Comparison of ENCODE assay signal across 20 mouse cellular contexts in the genomic region with DNA sequence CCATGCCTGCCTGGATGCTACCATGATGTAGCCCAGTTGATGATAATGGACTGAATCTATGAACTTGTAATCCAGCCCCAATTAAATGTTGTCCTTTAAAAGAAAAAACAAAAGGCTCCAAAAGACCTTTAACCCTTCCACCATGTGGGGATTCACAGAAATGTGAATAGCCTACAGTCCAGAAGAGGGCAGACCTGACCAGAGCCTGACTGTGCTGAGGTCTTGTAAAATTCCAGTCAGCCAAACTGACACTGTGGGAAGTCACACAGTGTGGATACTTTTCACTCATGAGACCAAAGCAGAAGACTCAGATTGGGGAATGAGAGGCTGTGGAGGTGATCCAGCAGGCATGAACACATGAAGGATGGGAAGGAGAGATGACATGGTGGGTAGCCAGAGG. TPM values are rescaled to one million over a fixed set of nuclear protein-coding genes. Genes with fewer than 3 reads are reported as not detected.
DNase-seq lines count a peak whose midpoint lies in the region; ATAC-seq and TF ChIP-seq lines count a peak whose summit lies in the region.
"Had no signal": no experiment of that assay in that cellular context is flagged by ENCODE, and none has a peak within 500 bp of the region (broad histone marks: within the 10 kb centered on the region; RNA-seq: fewer than 3 reads in every experiment).

No protein-coding gene starts in this region.

- H3K4me3 ChIP-seq in kidney, postnatal 0 days (replicated peaks; ENCODE audit: low read depth, low read length) = no peak overlapping the region
- H3K4me3 ChIP-seq in heart, embryonic 12.5 days = no peak overlapping the region
- H3K4me3 ChIP-seq: embryonic facial prominence, embryonic 13.5 days; hindbrain, embryonic 13.5 days; neural tube, embryonic 15.5 days had no signal

- no peaks in the 10 kb centered on the region for H3K27me3 ChIP-seq in kidney, postnatal 0 days (ENCODE audit: insufficient read depth, low read length)
- no peaks in the 10 kb centered on the region for H3K27me3 ChIP-seq in heart, embryonic 12.5 days (replicated peaks)
- H3K27me3 ChIP-seq: neural tube, embryonic 15.5 days had no signal

- peak; percentile 27 for DNase-seq in cerebellum, adult 8-10 months
- DNase-seq in cerebellum, postnatal 36 days = no peak
- DNase-seq in kidney, postnatal 0 days (ENCODE audit: low spot score) = no peak
- no peak for DNase-seq in kidney, adult 18-20 months
- DNase-seq in 3T3-L1 (ENCODE audit: low read depth, low spot score) = peak; percentile 33
- no peak for DNase-seq in thymus, postnatal 10 days (ENCODE audit: low spot score in 2 of 2)
- DNase-seq: adrenal gland, adult 2 months; kidney, adult 11 months; kidney, postnatal 4 days; lung, adult 2 months had no signal

- H3K9me3 ChIP-seq in kidney, postnatal 0 days (replicated peaks; ENCODE audit: low read length) = no peaks in the 10 kb centered on the region
- no peaks in the 10 kb centered on the region for H3K9me3 ChIP-seq in heart, embryonic 12.5 days (replicated peaks)
- H3K9me3 ChIP-seq: embryonic facial prominence, embryonic 13.5 days; hindbrain, embryonic 13.5 days; neural tube, embryonic 15.5 days had no signal

- no peaks in the 10 kb centered on the region for H3K36me3 ChIP-seq in kidney, postnatal 0 days (ENCODE audit: insufficient read depth, low read length)
- no peaks in the 10 kb centered on the region for H3K36me3 ChIP-seq in heart, embryonic 12.5 days
- H3K36me3 ChIP-seq: embryonic facial prominence, embryonic 13.5 days; hindbrain, embryonic 13.5 days; neural tube, embryonic 15.5 days had no signal

- TF ChIP-seq CTCF in kidney, postnatal 0 days (IDR thresholded peaks at IDR 0.05; ENCODE audit: low read depth) = peak; percentile 55; the same call in 1 of the 2 replicates

- ATAC-seq in kidney, postnatal 0 days (replicated peaks; ENCODE audit: low FRiP score, low read depth) = no peak
- 0 out of 2 replicates have a peak, but pooled peaks have one; percentile 48 for ATAC-seq in common myeloid progenitor, adult 5-6 weeks (replicated peaks; ENCODE audit: low read depth, poor library complexity, severe bottlenecking)
- no peak for ATAC-seq in heart, embryonic 12.5 days (ENCODE audit: insufficient number of reproducible peaks, low FRiP score)

- no peak overlapping the region for H3K9ac ChIP-seq in kidney, postnatal 0 days (ENCODE audit: low read depth, low read length)
- H3K9ac ChIP-seq in heart, embryonic 12.5 days = no peak overlapping the region
- H3K9ac ChIP-seq: embryonic facial prominence, embryonic 13.5 days; hindbrain, embryonic 13.5 days; neural tube, embryonic 15.5 days had no signal

- no peak overlapping the region for H3K4me2 ChIP-seq in kidney, postnatal 0 days (ENCODE audit: low read length)
- H3K4me2 ChIP-seq in heart, embryonic 12.5 days = no peak overlapping the region
- H3K4me2 ChIP-seq: embryonic facial prominence, embryonic 13.5 days; hindbrain, embryonic 13.5 days; neural tube, embryonic 15.5 days had no signal

- no peak overlapping the region for H3K27ac ChIP-seq in kidney, postnatal 0 days
- no peak overlapping the region for H3K27ac ChIP-seq in heart, embryonic 12.5 days (ENCODE audit: poor library complexity, severe bottlenecking)
- H3K27ac ChIP-seq: embryonic facial prominence, embryonic 13.5 days; hindbrain, embryonic 13.5 days; neural tube, embryonic 15.5 days had no signal

- no peaks in the 10 kb centered on the region for H3K4me1 ChIP-seq in kidney, postnatal 0 days (replicated peaks; ENCODE audit: insufficient read depth, low read length)
- H3K4me1 ChIP-seq in heart, embryonic 12.5 days (replicated peaks) = 0 out of 2 replicates have a peak, but pooled peaks cover 8% of the 10 kb centered on the region
- H3K4me1 ChIP-seq: hindbrain, embryonic 13.5 days; neural tube, embryonic 15.5 days had no signal

RNA-seq across cellular contexts. Expression of gene Ifitm10, which starts 12.8 kb away (rescaled TPM):
- polyA plus RNA-seq in kidney, postnatal 0 days (2015; fragmentation: Nextera tagmentation; extraction: Ambion mirVana) = 3.6 and 3.9 TPM in 2 replicates
- total RNA-seq in common myeloid progenitor, adult 5-6 weeks (2017) = not detected in 2 replicates
- polyA plus RNA-seq in heart, embryonic 12.5 days (2016; fragmentation: Nextera tagmentation; extraction: Ambion mirVana) = 5.4 and 7.4 TPM in 2 replicates

RNA-seq across cellular contexts. Expression of gene Gm49369, which starts 21.7 kb away (rescaled TPM):
- not detected in 2 replicates for polyA plus RNA-seq in kidney, postnatal 0 days (2015; fragmentation: Nextera tagmentation; extraction: Ambion mirVana)
- total RNA-seq in common myeloid progenitor, adult 5-6 weeks (2017) = 12.4 and 58.4 TPM in 2 replicates
- polyA plus RNA-seq in heart, embryonic 12.5 days (2016; fragmentation: Nextera tagmentation; extraction: Ambion mirVana) = 3.0 TPM in 1 of 2 replicates, not detected in the other
- polyA plus RNA-seq: adrenal gland, adult 2 months; embryonic facial prominence, embryonic 13.5 days; heart, embryonic 14.5 days; neural tube, embryonic 15.5 days; small intestine, adult 2 months had no signal

RNA-seq across cellular contexts. Expression of gene Ctsd, which starts 27.1 kb away (rescaled TPM):
- polyA plus RNA-seq in kidney, postnatal 0 days (2015; fragmentation: Nextera tagmentation; extraction: Ambion mirVana) = 575 and 586 TPM in 2 replicates
- total RNA-seq in common myeloid progenitor, adult 5-6 weeks (2017) = 114 and 134 TPM in 2 replicates
- 431 and 436 TPM in 2 replicates for polyA plus RNA-seq in heart, embryonic 12.5 days (2016; fragmentation: Nextera tagmentation; extraction: Ambion mirVana)

RNA-seq across cellular contexts. Expression of gene Krtap5-4, which starts 57.4 kb away (rescaled TPM):
- not detected in 2 replicates for polyA plus RNA-seq in kidney, postnatal 0 days (2015; fragmentation: Nextera tagmentation; extraction: Ambion mirVana)
- total RNA-seq in common myeloid progenitor, adult 5-6 weeks (2017) = not detected in 2 replicates
- not detected in 2 replicates for polyA plus RNA-seq in heart, embryonic 12.5 days (2016; fragmentation: Nextera tagmentation; extraction: Ambion mirVana)
- total RNA-seq: adrenal gland, adult 2 months; gastrocnemius, postnatal 4 days had no signal
- polyA plus RNA-seq: adrenal gland, adult 2 months; embryonic facial prominence, embryonic 13.5 days; hindbrain, embryonic 13.5 days; limb, embryonic 11.5 days; lung, adult 2 months; neural tube, embryonic 15.5 days; small intestine, adult 2 months; thymus, postnatal 0 days had no signal

Comparison
In these comparisons a context has a peak if more than half of its experiments do, and no peak if none do; other contexts are left out.
1. DNase-seq: peak in cerebellum, adult 8-10 months (single experiment) and 3T3-L1 (single experiment); none in cerebellum, postnatal 36 days (0 of 2), kidney, postnatal 0 days (single experiment), kidney, adult 18-20 months (single experiment) and thymus, postnatal 10 days (0 of 2).